Mouse (Mus musculus) inflammation-experienced regulatory T-cells, adult 16 weeks (primary cell): ENCODE measurements around the gene Mark4. TPM values are rescaled to one million over a fixed set of nuclear protein-coding genes. Genes with fewer than 3 reads are reported as not detected.

ENCODE experiments used
- polyA plus RNA-seq: library from polyadenylated mRNA; unstranded; fragments of 100-300 nt; shearing (Covaris generic); gene quantifications from one replicate; pipeline ENCODE4 v1.2.1, GENCODE M21; 2017

Mark4 gene
- 2.1 TPM for polyA plus RNA-seq

DNA sequence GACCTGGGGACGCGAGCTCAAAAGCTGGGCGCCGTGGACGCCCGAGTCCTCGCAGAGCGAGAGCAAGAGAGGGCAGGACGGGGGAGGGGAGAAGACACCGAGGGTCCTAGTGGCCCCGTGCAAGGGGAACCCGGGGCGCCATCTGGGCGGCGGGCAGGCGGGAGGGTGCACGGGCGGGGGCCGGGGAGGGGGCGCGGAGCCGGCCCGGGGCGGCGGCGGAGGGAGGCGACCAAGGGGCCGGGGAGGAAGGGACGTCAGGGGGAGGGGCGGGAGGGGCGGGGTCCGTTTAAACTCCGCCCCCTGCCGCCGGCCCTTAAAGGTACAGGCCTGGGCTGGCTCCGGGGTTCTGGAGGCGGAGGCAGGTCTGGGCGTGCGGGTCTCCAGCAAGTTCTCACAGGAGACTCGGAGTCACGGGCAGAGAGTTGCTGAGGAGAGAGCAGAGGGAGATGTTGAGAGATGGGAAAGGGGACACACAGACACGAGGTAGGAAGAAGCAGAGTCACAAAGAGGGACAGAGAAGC, at the start of gene Mark4:
Mark4 (minus strand) TSS at position 231 of the 521 bp plus-strand sequence.

DNA sequence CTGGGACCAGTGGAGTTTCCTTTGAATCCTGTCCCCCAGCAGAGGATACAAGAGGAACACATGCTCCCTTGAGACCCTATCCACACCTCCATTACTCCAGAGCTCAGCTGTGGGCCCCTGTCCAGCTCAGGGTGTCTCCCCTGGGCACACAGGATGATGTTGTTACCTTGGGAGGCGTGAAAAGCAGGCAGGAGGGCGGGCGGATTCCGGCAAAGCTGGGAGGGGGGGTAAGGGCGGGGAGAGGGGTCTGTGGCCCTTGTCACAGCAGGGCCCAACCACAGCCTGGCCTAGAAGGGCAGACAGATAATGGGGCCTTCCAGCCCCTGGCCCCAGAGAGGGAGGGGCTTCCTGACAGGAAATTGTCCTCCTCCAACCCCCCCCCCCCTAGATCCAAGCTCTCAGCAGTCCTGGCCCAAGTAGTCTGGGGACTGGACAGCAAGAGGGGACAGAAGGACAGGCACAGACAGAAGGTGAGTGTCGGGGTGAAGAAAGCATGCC, 4.3 kb upstream of the Mark4 start, which contains the start of gene Exoc3l2:
Exoc3l2 (plus strand) TSS at position 448 of the 498 bp plus-strand sequence.

DNA sequence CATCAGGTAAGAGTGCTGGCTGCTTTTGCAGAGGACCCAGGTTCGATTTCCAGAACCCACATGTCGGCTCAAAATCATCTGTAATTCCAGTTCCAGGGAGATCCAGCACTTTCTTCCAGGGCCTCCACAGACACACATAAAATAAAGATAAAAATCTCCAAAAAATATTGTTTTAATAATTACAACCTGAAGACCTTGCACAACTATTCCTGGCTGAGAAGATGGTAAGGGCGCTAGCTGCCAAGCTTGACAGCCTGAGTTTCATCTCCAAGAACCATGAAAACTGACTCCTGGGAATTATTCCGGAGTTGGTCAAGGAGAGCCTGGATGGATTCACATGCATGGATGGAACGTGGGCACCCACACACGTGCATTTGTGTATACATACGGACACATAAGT, 54.1 kb downstream of the Mark4 start, which contains the start of gene Ckm:
Ckm (plus strand) TSS at position 301 of the 400 bp plus-strand sequence.

DNA sequence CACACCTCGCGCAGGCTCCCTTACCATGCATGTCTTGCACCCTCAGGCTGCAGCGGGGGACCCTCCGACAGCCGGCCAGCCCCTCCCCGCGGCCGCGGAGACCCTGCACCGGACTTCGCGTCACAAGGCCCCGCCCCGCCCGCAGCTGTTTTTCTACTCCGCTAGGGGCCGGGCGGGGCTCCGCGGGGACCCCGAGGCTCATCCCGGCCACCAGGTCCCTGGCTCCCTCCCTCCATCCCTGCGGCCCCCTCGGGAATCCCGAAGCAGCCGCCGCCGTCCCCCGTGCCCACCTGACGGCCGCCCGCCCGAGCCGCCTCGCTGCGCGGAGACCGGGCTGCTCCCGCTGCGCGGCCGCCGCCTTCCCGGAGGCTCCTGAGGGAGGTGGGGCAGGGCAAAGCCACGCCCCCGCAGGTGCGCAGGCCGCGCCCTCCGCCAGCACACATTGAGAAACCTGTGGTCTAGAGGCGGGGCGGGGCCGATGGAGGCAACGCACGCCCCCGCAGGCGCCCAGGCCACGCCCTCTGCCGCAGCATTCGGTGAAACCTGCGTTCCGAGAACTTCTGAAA, 54.8 kb downstream of the Mark4 start, which contains the start of gene Klc3:
Klc3 (minus strand) TSS at position 374 of the 566 bp plus-strand sequence.

DNA sequence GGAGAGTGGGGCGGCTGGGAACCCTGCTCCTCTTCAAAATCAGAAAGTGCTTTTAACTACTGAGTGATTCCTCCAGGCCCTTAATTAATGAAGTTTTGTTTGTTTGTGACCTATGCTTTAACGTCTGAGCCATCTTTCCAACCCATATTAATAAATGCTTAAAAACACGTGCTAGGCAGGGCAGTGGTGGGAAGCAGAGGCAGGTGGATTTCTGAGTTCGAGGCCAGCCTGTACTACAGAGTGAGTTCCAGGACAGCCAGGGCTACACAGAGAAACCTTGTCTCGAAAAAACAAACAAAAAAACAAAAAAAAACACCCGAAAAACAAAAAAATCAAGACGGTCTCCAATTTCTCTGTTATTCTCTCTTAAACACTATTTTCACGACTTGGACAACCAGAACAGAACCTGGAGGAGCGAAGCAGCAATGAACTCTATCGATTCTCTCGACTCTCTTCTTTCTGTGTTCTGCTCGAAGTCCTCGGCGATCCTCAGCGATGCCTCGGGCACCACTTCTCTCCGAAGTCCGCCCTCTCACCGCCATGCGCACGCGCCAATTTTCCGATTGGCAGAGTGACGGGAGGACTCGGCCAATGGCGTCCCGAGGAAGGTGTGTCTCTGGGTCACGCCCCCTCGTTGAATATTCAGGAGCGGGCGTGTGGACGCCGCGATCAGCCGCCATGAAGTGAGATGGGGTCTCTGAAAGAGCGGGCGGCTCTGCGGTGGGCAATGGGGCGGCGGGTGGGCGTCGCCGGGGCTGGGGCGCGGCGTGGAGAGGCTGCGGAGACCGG, 77.0 kb downstream of the Mark4 start, which contains the start of gene Ercc2:
Ercc2 (plus strand) TSS at position 634 of the 789 bp plus-strand sequence.

Other genes starting within 250 kb of the Mark4 start
- gene Gpr4, start 246.3 kb downstream of the Mark4 start, polyA plus RNA-seq, result 0.10 TPM
- gene Opa3, start 230.5 kb downstream of the Mark4 start, polyA plus RNA-seq, result 25.0 TPM
- 290 TPM for gene Vasp, start 187.0 kb downstream of the Mark4 start, polyA plus RNA-seq
- 3.4 TPM for gene Ppm1n, start 178.8 kb downstream of the Mark4 start, polyA plus RNA-seq
- gene Rtn2, start 176.2 kb downstream of the Mark4 start, polyA plus RNA-seq, result not detected
- 0.62 TPM for gene Fosb, start 148.8 kb downstream of the Mark4 start, polyA plus RNA-seq
- gene Ercc1, start 114.0 kb downstream of the Mark4 start, polyA plus RNA-seq, result 98.2 TPM
- gene Cd3eap, start 99.3 kb downstream of the Mark4 start, polyA plus RNA-seq, result 13.1 TPM
- gene Ppp1r13l, start 99.1 kb downstream of the Mark4 start, polyA plus RNA-seq, result 0.45 TPM
- gene Ercc2, start 76.8 kb downstream of the Mark4 start, polyA plus RNA-seq, result 11.8 TPM
- 19.1 TPM for gene Klc3, start 54.7 kb downstream of the Mark4 start, polyA plus RNA-seq
- gene Ckm, start 54.0 kb downstream of the Mark4 start, polyA plus RNA-seq, result not detected
- gene Exoc3l2, start 4.5 kb upstream of the Mark4 start, polyA plus RNA-seq, result not detected
- gene Bloc1s3, start 49.5 kb upstream of the Mark4 start, polyA plus RNA-seq, result 0.56 TPM
- 106 TPM for gene Trappc6a, start 49.6 kb upstream of the Mark4 start, polyA plus RNA-seq
- gene Nkpd1, start 59.0 kb upstream of the Mark4 start, polyA plus RNA-seq, result not detected
- gene Ppp1r37, start 104.3 kb upstream of the Mark4 start, polyA plus RNA-seq, result 5.9 TPM
- 2.6 TPM for gene Zfp296, start 118.5 kb upstream of the Mark4 start, polyA plus RNA-seq
- gene Gemin7, start 118.8 kb upstream of the Mark4 start, polyA plus RNA-seq, result 100 TPM
- gene Clasrp, start 145.7 kb upstream of the Mark4 start, polyA plus RNA-seq, result 16.8 TPM
- gene Relb, start 170.6 kb upstream of the Mark4 start, polyA plus RNA-seq, result 32.5 TPM
- gene Clptm1, start 206.2 kb upstream of the Mark4 start, polyA plus RNA-seq, result 186 TPM
- gene Apoc2, start 219.1 kb upstream of the Mark4 start, polyA plus RNA-seq, result not detected
- gene Gm44805, start 222.6 kb upstream of the Mark4 start, polyA plus RNA-seq, result not detected
- gene Apoc4, start 222.7 kb upstream of the Mark4 start, polyA plus RNA-seq, result not detected
- gene Apoc1, start 233.8 kb upstream of the Mark4 start, polyA plus RNA-seq, result 2.0 TPM
- gene Apoe, start 240.4 kb upstream of the Mark4 start, polyA plus RNA-seq, result 35.2 TPM